Mouse (Mus musculus) CH12.LX (cell line): ENCODE data around the gene Kif3b. TPM values are rescaled to one million over a fixed set of nuclear protein-coding genes. Genes with fewer than 3 reads are reported as not detected.

Experiments used
- DNase-seq: peaks from one replicate; pipeline ENCODE4 v3.0.0-alpha.2; 2013; ENCODE audit errors: extremely low read depth
- H3K27ac ChIP-seq: 2 replicates; pipeline ENCODE4 v1.5.1; 2012; ENCODE audit warnings: low read depth, mild to moderate bottlenecking, control low read depth, moderate library complexity; ENCODE audit not compliant: insufficient read depth
- H3K27me3 ChIP-seq: replicated peaks from 2 replicates; pipeline ENCODE3; 2012; ENCODE audit warnings: inconsistent platforms
- H3K36me3 ChIP-seq, 2 experiments: replicated peaks in 1 of 2; 2 replicates each; pipeline versions ENCODE3 to v1.6.1; 2012; ENCODE audit warnings: inconsistent platforms in 1 of 2, low read length in 1 of 2, mild to moderate bottlenecking in 1 of 2, mixed read lengths in 1 of 2, moderate library complexity in 1 of 2; ENCODE audit not compliant: control insufficient read depth in 1 of 2, insufficient read depth in 1 of 2
- H3K4me1 ChIP-seq, 2 experiments: 2 replicates each; pipeline ENCODE4 v1.6.1; 2012; ENCODE audit warnings: inconsistent platforms in 1 of 2, moderate library complexity in 1 of 2; ENCODE audit not compliant: insufficient read depth in 2 of 2, control insufficient read depth in 1 of 2
- H3K4me2 ChIP-seq: 2 replicates; pipeline ENCODE4 v1.6.1; 2012; ENCODE audit warnings: low read depth, mild to moderate bottlenecking, control low read depth; ENCODE audit not compliant: poor library complexity, insufficient read depth, severe bottlenecking
- H3K4me3 ChIP-seq, 3 experiments: fragments of 150-350 bp in 1 of 3; sonication (generic) in 1 of 3; replicated peaks in 1 of 3; 2 replicates each; pipeline versions ENCODE3 to v1.5.1; 2011 to 2012; ENCODE audit warnings: low read depth in 2 of 3, low read length in 2 of 3, mild to moderate bottlenecking in 2 of 3, moderate library complexity in 2 of 3, control low read depth in 1 of 3, improper control_type of control experiment in 1 of 3, inconsistent platforms in 1 of 3, mixed read lengths in 1 of 3; ENCODE audit not compliant: poor library complexity in 1 of 3
- H3K79me2 ChIP-seq: replicated peaks from 2 replicates; pipeline ENCODE4 v1.6.1; 2012; ENCODE audit warnings: mild to moderate bottlenecking, moderate library complexity; ENCODE audit not compliant: control insufficient read depth, poor library complexity, insufficient read depth, severe bottlenecking; ENCODE audit errors: extremely low read depth
- H3K9ac ChIP-seq: 2 replicates; pipeline ENCODE4 v1.6.1; 2012; ENCODE audit warnings: low read depth, mild to moderate bottlenecking, control low read depth, moderate library complexity; ENCODE audit not compliant: insufficient read depth
- H3K9me3 ChIP-seq: replicated peaks from 2 replicates; pipeline ENCODE3; 2012; ENCODE audit warnings: low read length, inconsistent platforms, mixed read lengths
- CHD2 ChIP-seq: IDR thresholded peaks from 2 replicates; pipeline ENCODE4 v1.6.1; 2011; ENCODE audit warnings: low read length, improper control_type of control experiment
- E2F4 ChIP-seq: IDR thresholded peaks from 2 replicates; pipeline ENCODE4 v1.6.1; 2011; ENCODE audit warnings: low read depth, low read length, improper control_type of control experiment; ENCODE audit not compliant: insufficient replicate concordance
- HCFC1 ChIP-seq: IDR thresholded peaks from 2 replicates; pipeline ENCODE4 v1.6.1; 2012; ENCODE audit warnings: low read depth, mild to moderate bottlenecking, inconsistent platforms, low read length, improper control_type of control experiment
- JUN ChIP-seq: IDR thresholded peaks from 2 replicates; pipeline ENCODE4 v1.6.1; 2011; ENCODE audit warnings: low read depth, mild to moderate bottlenecking, low read length, improper control_type of control experiment, moderate library complexity; ENCODE audit not compliant: insufficient read depth
- JUND ChIP-seq: conservative IDR thresholded peaks from 2 replicates; pipeline ENCODE4 v1.6.1; 2011; ENCODE audit warnings: low read depth, low read length, improper control_type of control experiment
- MEF2A ChIP-seq: IDR thresholded peaks from 2 replicates; pipeline ENCODE4 v1.6.1; 2014; ENCODE audit warnings: low read depth, mild to moderate bottlenecking, inconsistent platforms, low read length, improper control_type of control experiment, borderline replicate concordance
- NELFE ChIP-seq: IDR thresholded peaks from 2 replicates; pipeline ENCODE4 v1.6.1; 2011; ENCODE audit warnings: low read depth, low read length, improper control_type of control experiment
- NRF1 ChIP-seq: IDR thresholded peaks from 2 replicates; pipeline ENCODE4 v1.6.1; 2014; ENCODE audit warnings: low read depth, mild to moderate bottlenecking, inconsistent platforms, low read length, improper control_type of control experiment, moderate library complexity
- PAX5 ChIP-seq: IDR thresholded peaks from 2 replicates; pipeline ENCODE4 v1.6.1; 2012; ENCODE audit warnings: low read length, inconsistent platforms, mixed read lengths
- RAD21 ChIP-seq: IDR thresholded peaks from 2 replicates; pipeline ENCODE4 v1.6.1; 2011; ENCODE audit warnings: low read depth, mild to moderate bottlenecking, low read length, improper control_type of control experiment, moderate library complexity
- SIN3A ChIP-seq: IDR thresholded peaks from 2 replicates; pipeline ENCODE4 v1.6.1; 2012; ENCODE audit warnings: low read length, improper control_type of control experiment, inconsistent platforms
- SMC3 ChIP-seq: IDR thresholded peaks from 2 replicates; pipeline ENCODE4 v1.6.1; 2011; ENCODE audit warnings: low read depth, low read length, improper control_type of control experiment
- TBP ChIP-seq: conservative IDR thresholded peaks from 2 replicates; pipeline ENCODE4 v1.6.1; 2011; ENCODE audit warnings: low read depth, low read length, improper control_type of control experiment
- TCF12 ChIP-seq: IDR thresholded peaks from 2 replicates; pipeline ENCODE4 v1.6.1; 2014; ENCODE audit warnings: low read depth, mild to moderate bottlenecking, inconsistent platforms, low read length, improper control_type of control experiment
- USF1 ChIP-seq: IDR thresholded peaks from 2 replicates; pipeline ENCODE4 v1.6.1; 2014; ENCODE audit warnings: low read depth, mild to moderate bottlenecking, inconsistent platforms, low read length, improper control_type of control experiment
- ZKSCAN1 ChIP-seq: IDR thresholded peaks from 2 replicates; pipeline ENCODE4 v1.6.1; 2012; ENCODE audit warnings: low read depth, inconsistent platforms, low read length, improper control_type of control experiment, borderline replicate concordance
- ZNF384 ChIP-seq: IDR thresholded peaks from 2 replicates; pipeline ENCODE4 v1.6.1; 2012; ENCODE audit warnings: low read depth, low read length, improper control_type of control experiment, inconsistent platforms
- dilution Hi-C: fragments of 300-500 bp; cut with MboI; formaldehyde crosslinking; loops from 2 replicates; pipeline ENCODE4 v1.14.3; 2020; ENCODE audit warnings: low sequenced_read_pairs; ENCODE audit not compliant: extremely low pct_unique_long_range_greater_than_20kb, extremely low pct_ligation_motif_present
- in situ Hi-C: fragments of 300-500 bp; cut with MboI; formaldehyde crosslinking; loops from 3 replicates; pipeline ENCODE4 v1.14.3; 2019; ENCODE audit warnings: low sequenced_read_pairs, low pct_ligation_motif_present, low pct_unique_long_range_greater_than_20kb, mixed read lengths
- polyA plus RNA-seq: library from polyadenylated mRNA; unstranded; fragments of >175 nt; gene quantifications from 2 replicates; pipeline ENCODE4 v1.2.1, GENCODE M21; 2012; ENCODE audit warnings: low read depth; ENCODE audit not compliant: insufficient read length
- total RNA-seq, 2 experiments: library from RNA; depleted of rRNA; stranded (reverse); fragments of 300-350 nt in 1 of 2; fragments of >200 nt in 1 of 2; gene quantifications; 2 replicates each; pipeline ENCODE4 v1.2.3; 2012 to 2014

The Kif3b gene
- total and polyA plus RNA-seq, 3 experiments, result 8.5 to 16.5 (median 10.6) TPM

- DNase-seq, result no peak
- Histone ChIP-seq H3K9me3 (no peaks in the 10 kb centered on the region), H3K4me1 (peaks cover 2 to 13% of the 10 kb centered on the region in 2 experiments; a peak in 3 of 4 replicates), H3K4me3 (no peak overlapping the region), H3K4me2 (no peak overlapping the region), H3K27me3 (no peaks in the 10 kb centered on the region), H3K36me3 (peaks cover 6 to 25% of the 10 kb centered on the region in 2 experiments), H3K79me2 (no peaks in the 10 kb centered on the region), H3K9ac (no peak overlapping the region), H3K27ac (no peak overlapping the region; the same call in 1 of the 2 replicates)
- in situ Hi-C loops, result no loop called here
- dilution Hi-C loops, result no loop called here
- no peak for TF ChIP-seq SMC3
- TF ChIP-seq PAX5, result no peak
- no peak for TF ChIP-seq ZKSCAN1
These were observed 44.9 kb downstream of the Kif3b start for GRCm38 (mm10) chr2:153336117-153336516.

GRCm38 (mm10) chr2:153338361-153339350, 47.4 kb downstream of the Kif3b start:
- Histone ChIP-seq H3K27ac (no peak overlapping the region), H3K9me3 (no peaks in the 10 kb centered on the region), H3K4me3 (no peak overlapping the region), H3K4me1 (peaks cover 0 to 4% of the 10 kb centered on the region in 2 experiments; a peak in 1 of 4 replicates), H3K79me2 (no peaks in the 10 kb centered on the region), H3K36me3 (peaks cover 0 to 13% of the 10 kb centered on the region in 2 experiments), H3K9ac (no peak overlapping the region), H3K4me2 (no peak overlapping the region), H3K27me3 (no peaks in the 10 kb centered on the region)
- dilution Hi-C loops, result no loop called here
- in situ Hi-C loops, result no loop called here
- TF ChIP-seq JUN, result no peak
- no peak for TF ChIP-seq CHD2
- no peak for TF ChIP-seq E2F4
- no peak for TF ChIP-seq ZNF384
- TF ChIP-seq TCF12, result no peak
- no peak for TF ChIP-seq NRF1
- TF ChIP-seq TBP, result no peak
- TF ChIP-seq NELFE, result no peak
- no peak for TF ChIP-seq HCFC1
- TF ChIP-seq USF1, result no peak
- TF ChIP-seq JUND, result no peak
- TF ChIP-seq MEF2A, result no peak
- no peak for TF ChIP-seq SIN3A
- TF ChIP-seq RAD21, result no peak
- DNase-seq, result no peak
